Mouse (Mus musculus): ENCODE data around the gene Rgl2.

DNA sequence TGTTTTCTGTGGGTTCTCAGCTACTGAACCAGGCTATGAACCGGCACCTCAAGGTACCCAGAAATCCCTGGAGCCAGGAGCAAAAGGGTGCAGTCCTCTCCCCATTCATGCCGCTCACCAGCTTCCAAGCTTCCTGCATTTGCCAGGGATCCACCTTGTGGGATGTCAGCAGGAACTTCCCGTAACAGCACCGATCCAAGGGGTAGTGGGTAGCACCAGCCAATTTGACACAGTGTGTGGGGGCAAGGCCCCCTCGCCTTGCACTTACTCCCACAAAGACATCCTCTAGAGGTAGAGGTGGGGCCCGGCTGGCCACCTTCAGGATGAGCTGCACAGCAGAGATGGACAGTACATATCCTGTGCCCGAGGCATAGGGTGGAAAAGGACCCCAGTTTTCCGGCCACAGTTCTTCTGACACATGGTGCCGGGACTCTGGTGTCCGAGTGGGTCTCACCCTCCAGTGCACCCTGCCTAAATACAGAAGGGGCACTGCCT is 20.8 kb downstream of the Rgl2 start:
- TF ChIP-seq MAFK (IDR thresholded peaks at IDR 0.05; ENCODE audit: insufficient read depth, low read depth, low read length) (no peak), CHD2 (IDR thresholded peaks at IDR 0.05; ENCODE audit: low read depth, low read length) (no peak), ZC3H11A (IDR thresholded peaks at IDR 0.05; ENCODE audit: borderline replicate concordance, low read depth, low read length) (no peak), HCFC1 (IDR thresholded peaks at IDR 0.05; ENCODE audit: borderline replicate concordance, insufficient read depth, low read length) (no peak)
